Mouse (Mus musculus) bone marrow, adult 2 months (tissue): ENCODE measurements around the gene Pfkp. TPM values are rescaled to one million over a fixed set of nuclear protein-coding genes. Genes with fewer than 3 reads are reported as not detected.

Source experiments
- H3K27ac ChIP-seq: fragments of 200-500 bp; 2 replicates; pipeline ENCODE4 v1.5.1; 2012; ENCODE audit warnings: low read depth, mild to moderate bottlenecking, control low read depth, inconsistent platforms, low read length; ENCODE audit not compliant: control insufficient read depth, poor library complexity, insufficient read depth
- H3K4me1 ChIP-seq: fragments of 200-500 bp; 2 replicates; pipeline ENCODE4 v1.6.1; 2011; ENCODE audit warnings: low read length; ENCODE audit not compliant: control insufficient read depth, insufficient read depth
- H3K4me3 ChIP-seq: fragments of 200-500 bp; replicated peaks from 2 replicates; pipeline ENCODE3; 2011; ENCODE audit warnings: mild to moderate bottlenecking, low read depth, low read length, control low read depth; ENCODE audit not compliant: control insufficient read depth
- CTCF ChIP-seq: fragments of 200-500 bp; IDR thresholded peaks from 2 replicates; pipeline ENCODE4 v1.5.1; 2011; ENCODE audit warnings: low read length, control low read depth; ENCODE audit not compliant: control insufficient read depth, insufficient read depth
- POLR2A ChIP-seq: fragments of 200-500 bp; IDR thresholded peaks from 2 replicates; pipeline ENCODE4 v1.6.1; 2011; ENCODE audit warnings: low read depth, mild to moderate bottlenecking, control low read depth, low read length, borderline replicate concordance; ENCODE audit not compliant: control insufficient read depth
- WGBS: fragments of 180-500 bp; shearing (Covaris S2); methylation state at CpG from one replicate; pipeline ENCODE4 v1.1.7; 2018; 5-methylcytosine and 5-hydroxymethylcytosine counted together
- polyA plus RNA-seq: library from polyadenylated mRNA; stranded (reverse); fragments of >200 nt; gene quantifications from 2 replicates; pipeline ENCODE4 v1.2.4, GENCODE M21; 2011; ENCODE audit warnings: low replicate concordance; ENCODE audit not compliant: missing spikeins, insufficient read depth, insufficient read length

Pfkp gene
- polyA plus RNA-seq, 1 experiment = 20.9 TPM

GRCm38 (mm10) chr13:6532683-6533082, 115.9 kb downstream of the Pfkp start:
- Histone ChIP-seq H3K4me1 (no peaks in the 10 kb centered on the region), H3K27ac (no peak overlapping the region), H3K4me3 (no peak overlapping the region)
- peak; percentile 46 for TF ChIP-seq CTCF
- TF ChIP-seq POLR2A = no peak
- 67% methylated on average over 1 of the region's 1 CpGs for WGBS

Other genes starting within 250 kb of the Pfkp start
- gene Pitrm1, start 100.6 kb downstream of the Pfkp start, polyA plus RNA-seq = 16.8 and 39.6 TPM in 2 replicates